Mouse (Mus musculus) G1E (cell line): ENCODE data around the gene Ltbp1. TPM values are rescaled to one million over a fixed set of nuclear protein-coding genes. Genes with fewer than 3 reads are reported as not detected.

Experiments used
- ATAC-seq: 2 replicates; pipeline ENCODE4 v1.8.0; 2016; ENCODE audit warnings: mild to moderate bottlenecking; ENCODE audit not compliant: insufficient number of reproducible peaks, poor library complexity, low FRiP score, severe bottlenecking; ENCODE audit errors: extremely low read depth
- DNase-seq: peaks from one replicate; pipeline ENCODE4 v3.0.0; 2012; ENCODE audit warnings: low spot score
- H3K27me3 ChIP-seq: 2 replicates; pipeline ENCODE4 v1.6.1; 2012; ENCODE audit warnings: mild to moderate bottlenecking, low read length, inconsistent platforms; ENCODE audit not compliant: insufficient read depth
- H3K36me3 ChIP-seq: replicated peaks from 2 replicates; pipeline ENCODE3; 2012; ENCODE audit warnings: mild to moderate bottlenecking, inconsistent platforms
- H3K4me1 ChIP-seq: 2 replicates; pipeline ENCODE4 v1.6.1; 2012; ENCODE audit warnings: low read depth, low read length, inconsistent platforms, mixed read lengths; ENCODE audit not compliant: insufficient read depth
- H3K4me3 ChIP-seq: 2 replicates; pipeline ENCODE4 v1.5.1; 2012; ENCODE audit warnings: low read depth, mild to moderate bottlenecking, inconsistent platforms, low read length, moderate library complexity, mixed read lengths
- H3K9me3 ChIP-seq: replicated peaks from 2 replicates; pipeline ENCODE4 v1.6.1; 2012; ENCODE audit warnings: inconsistent platforms
- CTCF ChIP-seq: IDR thresholded peaks from 2 replicates; pipeline ENCODE4 v1.5.1; 2012; ENCODE audit warnings: low read depth, low read length, inconsistent platforms, mixed read lengths
- GATA1 ChIP-seq: IDR thresholded peaks from 2 replicates; pipeline ENCODE4 v1.6.1; 2012; ENCODE audit warnings: borderline replicate concordance, low read length, inconsistent platforms, mixed read lengths
- GATA2 ChIP-seq: IDR thresholded peaks from 2 replicates; pipeline ENCODE4 v1.6.1; 2012; ENCODE audit warnings: low read depth, low read length, inconsistent platforms, borderline replicate concordance
- POLR2AphosphoS5 ChIP-seq: IDR thresholded peaks from 2 replicates; pipeline ENCODE4 v1.6.1; 2012; ENCODE audit warnings: low read depth, low read length, inconsistent platforms; ENCODE audit not compliant: insufficient replicate concordance
- TAL1 ChIP-seq: conservative IDR thresholded peaks from 2 replicates; pipeline ENCODE4 v1.6.1; 2012; ENCODE audit warnings: low read depth, low read length, inconsistent platforms, mixed read lengths
- polyA plus RNA-seq: library from polyadenylated mRNA; stranded (reverse); fragments of >175 nt; gene quantifications from 2 replicates; pipeline ENCODE4 v1.2.3, GENCODE M21; 2012
- total RNA-seq, 2 experiments: library from RNA; stranded (forward) in 1 of 2; stranded (reverse) in 1 of 2; fragments of 200-1000 nt in 1 of 2; fragments of >200 nt in 1 of 2; fragmentation: Nextera tagmentation in 1 of 2; gene quantifications; 2 replicates each; pipeline ENCODE4 v1.2.3; 2014 to 2017

Gene Ltbp1
- total and polyA plus RNA-seq, 3 experiments, result 0.05 TPM; not detected in 2

- Histone ChIP-seq H3K36me3 (no peaks in the 10 kb centered on the region), H3K4me3 (no peak overlapping the region), H3K27me3 (no peaks in the 10 kb centered on the region), H3K9me3 (peaks cover 10% of the 10 kb centered on the region), H3K4me1 (no peaks in the 10 kb centered on the region)
- ATAC-seq, result no peak
- no peak for DNase-seq
- TF ChIP-seq POLR2AphosphoS5 (no peak), TAL1 (no peak), GATA2 (no peak), CTCF (no peak), GATA1 (no peak)
Measured at GRCm38 (mm10) chr17:75110252-75111205, 105.2 kb downstream of the Ltbp1 start.

GRCm38 (mm10) chr17:75115594-75115993 is 110.2 kb downstream of the Ltbp1 start:
- no peaks in the 10 kb centered on the region for H3K4me1 ChIP-seq
- DNase-seq (no peak), ATAC-seq (no peak)
- no peaks in the 10 kb centered on the region for H3K27me3 ChIP-seq
- H3K9me3 ChIP-seq, result peaks cover 22% of the 10 kb centered on the region
- H3K36me3 ChIP-seq, result no peaks in the 10 kb centered on the region
- H3K4me3 ChIP-seq, result no peak overlapping the region
- TF ChIP-seq GATA1, result no peak
- TF ChIP-seq CTCF, result no peak
- TF ChIP-seq TAL1, result no peak
- no peak for TF ChIP-seq POLR2AphosphoS5
- no peak for TF ChIP-seq GATA2

GRCm38 (mm10) chr17:75118896-75119295 is 113.5 kb downstream of the Ltbp1 start:
- no peaks in the 10 kb centered on the region for H3K4me1 ChIP-seq
- no peaks in the 10 kb centered on the region for H3K27me3 ChIP-seq
- ATAC-seq (no peak), DNase-seq (no peak)
- no peak overlapping the region for H3K4me3 ChIP-seq
- TF ChIP-seq TAL1, result no peak
- TF ChIP-seq GATA1, result no peak
- TF ChIP-seq GATA2, result no peak
- no peak for TF ChIP-seq POLR2AphosphoS5
- TF ChIP-seq CTCF, result no peak
- H3K9me3 ChIP-seq, result peaks cover 28% of the 10 kb centered on the region
- H3K36me3 ChIP-seq, result no peaks in the 10 kb centered on the region

GRCm38 (mm10) chr17:75119422-75119821 is 114.1 kb downstream of the Ltbp1 start:
- Histone ChIP-seq H3K27me3 (no peaks in the 10 kb centered on the region), H3K4me3 (no peak overlapping the region), H3K9me3 (peaks cover 28% of the 10 kb centered on the region), H3K36me3 (no peaks in the 10 kb centered on the region), H3K4me1 (no peaks in the 10 kb centered on the region)
- no peak for TF ChIP-seq GATA2
- TF ChIP-seq CTCF, result no peak
- TF ChIP-seq GATA1, result no peak
- TF ChIP-seq POLR2AphosphoS5, result no peak
- TF ChIP-seq TAL1, result no peak
- ATAC-seq (no peak), DNase-seq (no peak)

- Histone ChIP-seq H3K9me3 (peaks cover 28% of the 10 kb centered on the region), H3K4me3 (no peak overlapping the region), H3K27me3 (no peaks in the 10 kb centered on the region), H3K36me3 (no peaks in the 10 kb centered on the region), H3K4me1 (no peaks in the 10 kb centered on the region)
- DNase-seq (no peak), ATAC-seq (no peak)
- TF ChIP-seq GATA2 (no peak), POLR2AphosphoS5 (no peak)
Measured at GRCm38 (mm10) chr17:75120071-75120470, 114.7 kb downstream of the Ltbp1 start.

- no peak for ATAC-seq
- no peaks in the 10 kb centered on the region for H3K4me1 ChIP-seq
- TF ChIP-seq POLR2AphosphoS5 (no peak), GATA2 (no peak), CTCF (no peak), TAL1 (no peak), GATA1 (no peak)
- peaks cover 22% of the 10 kb centered on the region for H3K9me3 ChIP-seq
- no peak overlapping the region for H3K4me3 ChIP-seq
- H3K27me3 ChIP-seq, result no peaks in the 10 kb centered on the region
- no peak for DNase-seq
- H3K36me3 ChIP-seq, result no peaks in the 10 kb centered on the region
Measured at GRCm38 (mm10) chr17:75122584-75123282, 117.4 kb downstream of the Ltbp1 start.
